Mouse (Mus musculus): ENCODE measurements around the gene Fam20b. TPM values are rescaled to one million over a fixed set of nuclear protein-coding genes. Genes with fewer than 3 reads are reported as not detected.
A peak's percentile ranks its signal among the peaks of the same experiment; 100 is the strongest.

Gene Fam20b
- polyA plus RNA-seq, 1 experiment: 44.4 TPM

DNA sequence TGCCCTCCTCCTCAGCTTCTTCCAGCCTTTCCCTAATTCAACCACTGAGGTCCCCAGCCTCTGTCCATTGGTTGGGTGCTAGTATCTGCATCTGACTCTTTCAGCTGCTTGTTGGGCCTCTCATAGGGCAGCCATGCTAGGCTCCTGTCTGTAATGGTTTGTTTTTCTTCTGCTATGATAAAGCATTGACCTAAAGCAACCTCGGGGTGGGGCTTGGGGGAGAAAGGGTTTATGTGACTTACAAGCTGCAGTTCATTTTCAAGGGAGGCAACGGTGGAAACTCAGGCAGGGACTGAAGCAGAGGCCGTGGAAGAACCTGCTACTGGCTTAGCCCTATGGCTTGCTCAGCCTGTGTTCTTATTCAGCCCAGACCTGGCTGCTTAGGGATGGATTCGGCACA is 31.4 kb upstream of the Fam20b start:
- no peak for DNase-seq (ENCODE audit: low read depth)
- no peak for TF ChIP-seq POLR2A (IDR thresholded peaks at IDR 0.05; ENCODE audit: borderline replicate concordance, extremely low read depth, insufficient read depth, insufficient read length, poor library complexity, severe bottlenecking)
- TF ChIP-seq CTCF (IDR thresholded peaks at IDR 0.05; ENCODE audit: borderline replicate concordance, extremely low read depth, insufficient read depth, insufficient read length): no peak

- DNase-seq (ENCODE audit: low read depth): no peak
- TF ChIP-seq POLR2A (IDR thresholded peaks at IDR 0.05; ENCODE audit: borderline replicate concordance, extremely low read depth, insufficient read depth, insufficient read length, poor library complexity, severe bottlenecking): no peak
- no peak for TF ChIP-seq CTCF (IDR thresholded peaks at IDR 0.05; ENCODE audit: borderline replicate concordance, extremely low read depth, insufficient read depth, insufficient read length)
These were observed 30.2 kb upstream of the Fam20b start for GRCm38 (mm10) chr1:156749136-156749535.

- DNase-seq (ENCODE audit: low read depth): peak; percentile 88
- TF ChIP-seq CTCF (IDR thresholded peaks at IDR 0.05; ENCODE audit: borderline replicate concordance, extremely low read depth, insufficient read depth, insufficient read length) (no peak), POLR2A (IDR thresholded peaks at IDR 0.05; ENCODE audit: borderline replicate concordance, extremely low read depth, insufficient read depth, insufficient read length, poor library complexity, severe bottlenecking) (no peak)
These were observed 29.6 kb upstream of the Fam20b start for GRCm38 (mm10) chr1:156748435-156749005.

GRCm38 (mm10) chr1:156745188-156745810 is 26.4 kb upstream of the Fam20b start:
- DNase-seq (ENCODE audit: low read depth): no peak
- TF ChIP-seq CTCF (IDR thresholded peaks at IDR 0.05; ENCODE audit: borderline replicate concordance, extremely low read depth, insufficient read depth, insufficient read length) (no peak), POLR2A (IDR thresholded peaks at IDR 0.05; ENCODE audit: borderline replicate concordance, extremely low read depth, insufficient read depth, insufficient read length, poor library complexity, severe bottlenecking) (no peak)

GRCm38 (mm10) chr1:156741482-156742411 is 22.9 kb upstream of the Fam20b start:
- TF ChIP-seq POLR2A (IDR thresholded peaks at IDR 0.05; ENCODE audit: borderline replicate concordance, extremely low read depth, insufficient read depth, insufficient read length, poor library complexity, severe bottlenecking): no peak
- peak; percentile 93 for TF ChIP-seq CTCF (IDR thresholded peaks at IDR 0.05; ENCODE audit: borderline replicate concordance, extremely low read depth, insufficient read depth, insufficient read length)
- DNase-seq (ENCODE audit: low read depth): peak; percentile 83

DNA sequence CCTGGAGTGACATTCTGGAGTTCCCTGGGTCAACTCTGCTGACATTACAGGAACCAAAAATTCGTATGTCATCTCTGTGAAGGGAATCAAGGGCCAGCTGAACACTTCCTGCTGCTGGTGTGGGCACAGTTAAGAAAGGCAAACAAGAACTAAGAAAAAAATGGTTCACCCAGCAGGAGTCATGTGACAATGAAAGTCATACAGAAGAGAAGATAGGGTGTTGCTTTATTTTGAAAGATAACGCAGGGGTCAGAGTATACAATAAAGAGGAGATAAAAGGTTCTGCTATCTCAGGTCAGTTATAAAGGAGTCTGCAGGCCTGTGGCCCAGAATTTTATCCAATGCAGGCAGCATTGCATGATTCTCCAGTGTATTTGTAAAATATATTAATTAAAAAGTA is 16.9 kb upstream of the Fam20b start:
- no peak for DNase-seq (ENCODE audit: low read depth)
- TF ChIP-seq CTCF (IDR thresholded peaks at IDR 0.05; ENCODE audit: borderline replicate concordance, extremely low read depth, insufficient read depth, insufficient read length) (no peak), POLR2A (IDR thresholded peaks at IDR 0.05; ENCODE audit: borderline replicate concordance, extremely low read depth, insufficient read depth, insufficient read length, poor library complexity, severe bottlenecking) (no peak)

DNA sequence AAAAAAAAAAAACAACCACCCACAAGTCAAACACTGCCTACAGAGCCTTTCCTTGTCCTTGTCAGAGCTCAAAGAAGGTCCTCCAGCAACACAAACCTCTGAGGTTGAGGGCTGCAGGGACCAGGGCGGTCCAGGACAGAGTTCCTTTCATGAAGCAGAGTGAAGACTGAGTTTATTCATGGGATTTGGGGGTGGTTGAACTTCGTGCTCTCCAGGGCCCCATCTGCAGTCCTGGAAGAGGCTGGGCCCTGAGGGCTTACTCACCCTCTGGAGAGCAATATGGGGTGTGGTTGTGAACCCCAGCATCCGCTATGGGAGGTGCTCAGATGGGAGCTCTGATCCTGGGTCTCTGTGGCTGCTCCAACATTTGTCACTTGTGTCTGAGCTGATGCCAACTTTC is 15.1 kb upstream of the Fam20b start:
- TF ChIP-seq CTCF (IDR thresholded peaks at IDR 0.05; ENCODE audit: borderline replicate concordance, extremely low read depth, insufficient read depth, insufficient read length) (no peak), POLR2A (IDR thresholded peaks at IDR 0.05; ENCODE audit: borderline replicate concordance, extremely low read depth, insufficient read depth, insufficient read length, poor library complexity, severe bottlenecking) (no peak)
- no peak for DNase-seq (ENCODE audit: low read depth)

DNA sequence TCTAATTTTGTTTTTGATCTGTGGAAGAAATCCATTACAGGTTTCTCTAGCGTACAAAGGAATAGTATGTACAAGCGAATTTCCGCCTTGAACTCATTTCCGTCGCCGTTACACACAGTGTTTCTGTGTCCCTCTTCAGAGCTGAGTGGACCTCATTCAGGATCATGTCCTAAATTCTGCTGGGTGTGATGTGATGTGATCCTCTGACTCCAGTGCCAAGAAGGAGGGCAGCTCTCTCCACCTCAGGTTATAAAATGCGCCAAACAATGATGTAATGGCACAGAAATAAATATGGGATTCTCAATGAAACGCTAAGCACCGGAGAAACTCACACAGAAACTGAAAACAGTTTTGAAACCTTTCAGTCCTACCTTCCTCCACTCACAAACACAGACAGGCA is 14.7 kb upstream of the Fam20b start:
- no peak for DNase-seq (ENCODE audit: low read depth)
- TF ChIP-seq POLR2A (IDR thresholded peaks at IDR 0.05; ENCODE audit: borderline replicate concordance, extremely low read depth, insufficient read depth, insufficient read length, poor library complexity, severe bottlenecking) (no peak), CTCF (IDR thresholded peaks at IDR 0.05; ENCODE audit: borderline replicate concordance, extremely low read depth, insufficient read depth, insufficient read length) (no peak)

GRCm38 (mm10) chr1:156732996-156733395 is 14.1 kb upstream of the Fam20b start:
- TF ChIP-seq POLR2A (IDR thresholded peaks at IDR 0.05; ENCODE audit: borderline replicate concordance, extremely low read depth, insufficient read depth, insufficient read length, poor library complexity, severe bottlenecking) (no peak), CTCF (IDR thresholded peaks at IDR 0.05; ENCODE audit: borderline replicate concordance, extremely low read depth, insufficient read depth, insufficient read length) (no peak)
- no peak for DNase-seq (ENCODE audit: low read depth)

- no peak for DNase-seq (ENCODE audit: low read depth)
- TF ChIP-seq CTCF (IDR thresholded peaks at IDR 0.05; ENCODE audit: borderline replicate concordance, extremely low read depth, insufficient read depth, insufficient read length) (peak; percentile 36; the same call in 1 of the 2 replicates), POLR2A (IDR thresholded peaks at IDR 0.05; ENCODE audit: borderline replicate concordance, extremely low read depth, insufficient read depth, insufficient read length, poor library complexity, severe bottlenecking) (no peak)
These were observed 11.9 kb upstream of the Fam20b start for GRCm38 (mm10) chr1:156730802-156731201.
